17 mouse cellular contexts compared by ENCODE assay signal in genomic region chr14:20112218-20112617, GRCm38 (mm10). TPM values are rescaled to one million over a fixed set of nuclear protein-coding genes. Genes with fewer than 3 reads are reported as not detected.
A peak's percentile ranks its signal among the peaks of the same experiment; 100 is the strongest.
DNase-seq lines count a peak whose midpoint lies in the region; ATAC-seq and TF ChIP-seq lines count a peak whose summit lies in the region.
"Had no signal": no experiment of that assay in that cellular context is flagged by ENCODE, and none has a peak within 500 bp of the region (broad histone marks: within the 10 kb centered on the region; RNA-seq: fewer than 3 reads in every experiment).

No protein-coding gene starts in this region.

- ATAC-seq in forebrain, postnatal 0 days, result no peak
- no peak for ATAC-seq in forebrain, embryonic 11.5 days (replicated peaks; ENCODE audit: low FRiP score)
- ATAC-seq in lung, embryonic 14.5 days (ENCODE audit: insufficient read depth), result no peak
- ATAC-seq in stomach, postnatal 0 days (ENCODE audit: low FRiP score, low TSS enrichment), result no peak
- ATAC-seq in cerebellum, adult (ENCODE audit: insufficient number of reproducible peaks, low FRiP score, low TSS enrichment), result no peak
- ATAC-seq: activated CD4-positive, CD25-positive, alpha-beta regulatory T cell, adult 4 months; midbrain, embryonic 16.5 days had no signal

- TF ChIP-seq EP300 in stomach, postnatal 0 days (optimal IDR thresholded peaks at IDR 0.05), result no peak

- 73% methylated on average over 3 of the region's 3 CpGs for WGBS in forebrain, postnatal 0 days
- WGBS in forebrain, embryonic 11.5 days, result 70% methylated on average over 3 of the region's 3 CpGs
- WGBS in lung, embryonic 14.5 days, result 76% methylated on average over 3 of the region's 3 CpGs
- 80% methylated on average over 3 of the region's 3 CpGs for WGBS in stomach, postnatal 0 days

- peak; percentile 32; the same call in 1 of the 2 replicates for TF ChIP-seq CTCF in forebrain, postnatal 0 days (IDR thresholded peaks at IDR 0.05; ENCODE audit: low read depth)
- peak; percentile 38 for TF ChIP-seq CTCF in lung, embryonic 14.5 days (IDR thresholded peaks at IDR 0.05; ENCODE audit: low read depth)
- TF ChIP-seq CTCF in stomach, postnatal 0 days (IDR thresholded peaks at IDR 0.05; ENCODE audit: low read depth), result peak; percentile 41

- no peak for DNase-seq in forebrain, postnatal 0 days
- no peak for DNase-seq in forebrain, embryonic 11.5 days (ENCODE audit: low spot score)
- DNase-seq in lung, embryonic 14.5 days, result peak; percentile 26
- DNase-seq in lung, postnatal 36 days, result no peak
- peak; percentile 33 for DNase-seq in NIH3T3 (ENCODE audit: low read depth)
- no peak for DNase-seq in stomach, postnatal 0 days (ENCODE audit: low spot score)
- no peak for DNase-seq in retina, embryonic 14.5 days (ENCODE audit: low spot score)
- DNase-seq: cerebellum, adult 11-12 months; kidney, adult 2 months; lung, adult 18-20 months; retina, postnatal 1 day had no signal

- no peak overlapping the region for H3K27ac ChIP-seq in forebrain, postnatal 0 days (ENCODE audit: low read depth, low read length)
- no peak overlapping the region for H3K27ac ChIP-seq in forebrain, embryonic 11.5 days (ENCODE audit: low read depth, low read length)
- H3K27ac ChIP-seq in lung, embryonic 14.5 days (ENCODE audit: low read depth), result no peak overlapping the region
- H3K27ac ChIP-seq in stomach, postnatal 0 days (replicated peaks), result no peak overlapping the region
- H3K27ac ChIP-seq: heart, embryonic 15.5 days; hindbrain, embryonic 13.5 days; neural tube, embryonic 13.5 days had no signal

- no peaks in the 10 kb centered on the region for H3K4me1 ChIP-seq in forebrain, postnatal 0 days (ENCODE audit: insufficient read depth)
- no peaks in the 10 kb centered on the region for H3K4me1 ChIP-seq in forebrain, embryonic 11.5 days (replicated peaks; ENCODE audit: control insufficient read depth, insufficient read depth, low read length)
- H3K4me1 ChIP-seq in lung, embryonic 14.5 days (ENCODE audit: insufficient read depth), result 0 out of 2 replicates have a peak, but pooled peaks cover 3% of the 10 kb centered on the region
- no peaks in the 10 kb centered on the region for H3K4me1 ChIP-seq in stomach, postnatal 0 days (replicated peaks; ENCODE audit: control insufficient read depth, insufficient read depth)

- H3K27me3 ChIP-seq in forebrain, postnatal 0 days (ENCODE audit: insufficient read depth, low read length), result no peaks in the 10 kb centered on the region
- no peaks in the 10 kb centered on the region for H3K27me3 ChIP-seq in forebrain, embryonic 11.5 days (ENCODE audit: control insufficient read depth, insufficient read depth, low read length)
- no peaks in the 10 kb centered on the region for H3K27me3 ChIP-seq in lung, embryonic 14.5 days (ENCODE audit: insufficient read depth, low read length)
- H3K27me3 ChIP-seq in stomach, postnatal 0 days (ENCODE audit: control insufficient read depth, insufficient read depth, low read length), result no peaks in the 10 kb centered on the region
- H3K27me3 ChIP-seq: neural tube, embryonic 13.5 days had no signal

- no peak overlapping the region for H3K4me2 ChIP-seq in forebrain, postnatal 0 days (ENCODE audit: low read depth)
- H3K4me2 ChIP-seq in forebrain, embryonic 11.5 days (ENCODE audit: low read depth, low read length, severe bottlenecking), result no peak overlapping the region
- H3K4me2 ChIP-seq in lung, embryonic 14.5 days, result no peak overlapping the region
- H3K4me2 ChIP-seq in stomach, postnatal 0 days (replicated peaks; ENCODE audit: low read depth), result no peak overlapping the region
- H3K4me2 ChIP-seq: heart, embryonic 15.5 days; hindbrain, embryonic 13.5 days; neural tube, embryonic 13.5 days had no signal

- H3K9me3 ChIP-seq in forebrain, postnatal 0 days (ENCODE audit: low read length), result no peaks in the 10 kb centered on the region
- no peaks in the 10 kb centered on the region; the same call in 1 of the 2 replicates for H3K9me3 ChIP-seq in forebrain, embryonic 11.5 days (ENCODE audit: control insufficient read depth, low read length)
- no peaks in the 10 kb centered on the region for H3K9me3 ChIP-seq in lung, embryonic 14.5 days (ENCODE audit: low read depth, low read length)
- no peaks in the 10 kb centered on the region for H3K9me3 ChIP-seq in stomach, postnatal 0 days (ENCODE audit: control insufficient read depth, low read length)
- H3K9me3 ChIP-seq: heart, embryonic 15.5 days; neural tube, embryonic 13.5 days had no signal

- H3K9ac ChIP-seq in forebrain, postnatal 0 days, result no peak overlapping the region
- H3K9ac ChIP-seq in forebrain, embryonic 11.5 days (ENCODE audit: low read length), result no peak overlapping the region
- no peak overlapping the region for H3K9ac ChIP-seq in lung, embryonic 14.5 days
- no peak overlapping the region for H3K9ac ChIP-seq in stomach, postnatal 0 days (ENCODE audit: low read length)
- H3K9ac ChIP-seq: heart, embryonic 15.5 days; hindbrain, embryonic 13.5 days; neural tube, embryonic 13.5 days had no signal

- H3K36me3 ChIP-seq in forebrain, postnatal 0 days (ENCODE audit: insufficient read depth), result no peaks in the 10 kb centered on the region
- no peaks in the 10 kb centered on the region for H3K36me3 ChIP-seq in forebrain, embryonic 11.5 days (ENCODE audit: control insufficient read depth, insufficient read depth, low read length)
- no peaks in the 10 kb centered on the region for H3K36me3 ChIP-seq in lung, embryonic 14.5 days (ENCODE audit: insufficient read depth)
- no peaks in the 10 kb centered on the region for H3K36me3 ChIP-seq in stomach, postnatal 0 days (ENCODE audit: control insufficient read depth, insufficient read depth, low read length)
- H3K36me3 ChIP-seq: heart, embryonic 15.5 days; hindbrain, embryonic 13.5 days; neural tube, embryonic 13.5 days had no signal

- no peak overlapping the region for H3K4me3 ChIP-seq in forebrain, postnatal 0 days (ENCODE audit: low read depth, low read length)
- no peak overlapping the region for H3K4me3 ChIP-seq in forebrain, embryonic 11.5 days (ENCODE audit: low read depth, low read length)
- no peak overlapping the region for H3K4me3 ChIP-seq in lung, embryonic 14.5 days (ENCODE audit: low read depth, low read length)
- H3K4me3 ChIP-seq in stomach, postnatal 0 days (ENCODE audit: low read depth, low read length), result no peak overlapping the region
- H3K4me3 ChIP-seq: heart, embryonic 15.5 days; hindbrain, embryonic 13.5 days; neural tube, embryonic 13.5 days had no signal

RNA-seq across cellular contexts. Expression of gene Saysd1, which starts 26.1 kb away (rescaled TPM):
- 5.6 and 7.8 TPM in 2 replicates for total RNA-seq in forebrain, postnatal 0 days (2014; rRNA removed)
- polyA plus RNA-seq in forebrain, postnatal 0 days (2015; fragmentation: Nextera tagmentation; extraction: Ambion mirVana), result 12.2 and 16.5 TPM in 2 replicates
- polyA plus RNA-seq in forebrain, embryonic 11.5 days (2014; fragmentation: Nextera tagmentation; extraction: Ambion mirVana), result 11.6 and 11.7 TPM in 2 replicates
- polyA plus RNA-seq in lung, embryonic 14.5 days (2014; fragmentation: Nextera tagmentation; extraction: Ambion mirVana), result 12.7 and 13.5 TPM in 2 replicates
- 14.2 and 15.4 TPM in 2 replicates for polyA plus RNA-seq in stomach, postnatal 0 days (2015; fragmentation: Nextera tagmentation; extraction: Ambion mirVana)

Comparison
In these comparisons a context has a peak if more than half of its experiments do, and no peak if none do; other contexts are left out.
1. DNase-seq: peak in lung, embryonic 14.5 days (single experiment) and NIH3T3 (single experiment); none in forebrain, postnatal 0 days (single experiment), forebrain, embryonic 11.5 days (single experiment), lung, postnatal 36 days (single experiment), stomach, postnatal 0 days (single experiment) and retina, embryonic 14.5 days (single experiment).
2. Peak in every context shown above with its lines, with median percentiles within 50 percentile points of each other: CTCF ChIP-seq.